Mouse (Mus musculus) lung, postnatal 0 days (tissue): ENCODE measurements around the gene Arnt2.

ENCODE experiments used
- CTCF ChIP-seq: IDR thresholded peaks from 2 replicates; pipeline ENCODE4 v1.5.1; 2016; ENCODE audit warnings: antibody characterized with exemption, mild to moderate bottlenecking
- EP300 ChIP-seq: IDR thresholded peaks from 2 replicates; pipeline ENCODE4 v1.6.1; 2016; ENCODE audit warnings: antibody characterized with exemption, mild to moderate bottlenecking, control low read depth

DNA sequence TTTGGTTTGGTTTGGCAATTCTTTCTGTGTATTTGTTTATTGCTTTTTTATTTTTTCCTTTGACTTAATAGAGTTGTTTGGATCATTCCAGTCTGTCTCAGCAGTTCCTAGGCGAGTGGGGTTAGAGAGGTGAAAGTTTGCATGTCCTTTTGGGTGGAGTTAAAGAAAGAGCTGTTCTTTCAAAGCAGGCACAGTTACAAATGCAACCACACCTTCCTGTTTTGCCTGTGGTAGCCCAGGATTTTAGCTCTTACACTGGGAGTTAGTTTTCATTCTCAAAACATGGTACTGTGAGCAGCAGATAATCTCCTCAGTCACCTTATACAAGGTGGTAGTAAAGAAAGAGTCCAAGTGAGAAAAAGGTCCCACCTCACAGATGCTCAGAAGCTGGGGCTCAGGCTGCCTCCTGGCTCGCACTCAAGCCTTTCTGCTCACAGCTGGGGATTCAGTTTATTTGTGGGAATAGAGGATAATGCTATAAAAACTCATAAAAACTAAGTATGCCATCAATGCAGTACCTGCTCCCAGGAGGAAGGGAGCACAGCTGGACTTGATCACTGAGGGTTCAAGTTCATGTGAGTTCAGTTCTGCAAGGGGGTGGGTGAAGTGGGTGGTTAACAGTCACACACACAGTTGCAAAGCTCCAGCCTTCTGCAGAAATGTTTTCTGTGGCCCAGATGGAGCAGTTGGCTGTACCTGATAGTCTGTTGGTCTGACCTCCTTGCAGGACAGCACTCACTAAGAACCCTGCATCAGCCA lies 84.2 kb downstream of the Arnt2 start:
- TF ChIP-seq CTCF (no peak), EP300 (no peak)
